Mouse (Mus musculus): ENCODE data around the gene Map4.

DNA sequence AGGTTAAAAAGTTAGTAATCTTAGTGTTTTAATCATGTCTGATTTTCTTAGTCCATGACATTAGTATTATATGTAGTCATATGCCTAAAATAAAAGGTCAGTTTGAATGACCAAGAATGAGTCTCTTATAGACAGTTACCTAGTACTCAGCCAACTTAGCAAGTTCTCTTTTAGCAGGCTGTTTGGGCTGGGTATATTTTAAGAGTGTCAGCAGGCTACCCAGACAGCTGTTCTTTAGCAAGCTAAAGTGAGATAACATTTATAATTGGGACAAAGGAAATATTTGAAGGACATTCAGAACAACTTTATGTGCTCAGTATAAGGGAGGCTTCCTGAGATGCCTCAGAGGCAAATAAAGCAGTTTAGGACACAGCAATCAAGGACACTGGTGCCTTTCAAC, 17.3 kb downstream of the Map4 start:
- no peak for TF ChIP-seq POLR2A (IDR thresholded peaks at IDR 0.05; ENCODE audit: borderline replicate concordance, extremely low read depth, insufficient read depth, insufficient read length, poor library complexity, severe bottlenecking)
- TF ChIP-seq CTCF (IDR thresholded peaks at IDR 0.05; ENCODE audit: borderline replicate concordance, extremely low read depth, insufficient read depth, insufficient read length) = no peak
